Mouse (Mus musculus) monocyte, adult 5-6 weeks (primary cell): ENCODE data around the gene Accs. TPM values are rescaled to one million over a fixed set of nuclear protein-coding genes. Genes with fewer than 3 reads are reported as not detected.

Experiments used
- ATAC-seq: fragments of 153-309, 156-312 bp; replicated peaks from 2 replicates; pipeline ENCODE4 v1.8.0; 2017; ENCODE audit warnings: mild to moderate bottlenecking; ENCODE audit not compliant: low TSS enrichment, insufficient number of reproducible peaks, severe bottlenecking, poor library complexity, low FRiP score
- total RNA-seq: library from RNA; stranded (forward); fragments of 200-1000, 200-491, 200-594 nt; gene quantifications from 3 replicates; pipeline ENCODE4 v1.2.3, GENCODE M21; 2017

The Accs gene
- total RNA-seq, 1 experiment from 2014 or later: 17.9 TPM

GRCm38 (mm10) chr2:93868566-93868965 lies 18.8 kb upstream of the Accs start:
- no peak for ATAC-seq

DNA sequence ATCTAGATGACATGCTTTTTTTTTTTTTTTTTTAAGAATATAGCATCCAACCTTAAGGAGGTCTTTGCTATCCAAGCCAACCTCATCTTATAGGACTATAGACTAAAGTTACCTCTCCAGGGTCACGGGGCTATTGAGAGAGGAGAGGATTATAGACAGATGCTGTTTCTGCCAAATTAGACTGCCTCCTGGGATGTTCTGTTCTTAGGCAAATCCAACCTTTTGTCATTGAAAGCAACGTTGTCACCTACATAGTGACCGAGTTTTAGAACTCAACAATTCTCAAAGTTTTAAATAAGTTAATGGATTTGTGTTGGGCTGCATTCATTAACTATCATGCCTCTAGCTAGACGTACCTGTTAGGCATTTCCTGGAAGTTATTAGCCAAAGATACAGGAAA lies 13.5 kb upstream of the Accs start:
- no peak for ATAC-seq

GRCm38 (mm10) chr2:93858845-93859244 lies 9.1 kb upstream of the Accs start:
- no peak for ATAC-seq

GRCm38 (mm10) chr2:93851303-93851702 lies 1.6 kb upstream of the Accs start:
- no peak for ATAC-seq

DNA sequence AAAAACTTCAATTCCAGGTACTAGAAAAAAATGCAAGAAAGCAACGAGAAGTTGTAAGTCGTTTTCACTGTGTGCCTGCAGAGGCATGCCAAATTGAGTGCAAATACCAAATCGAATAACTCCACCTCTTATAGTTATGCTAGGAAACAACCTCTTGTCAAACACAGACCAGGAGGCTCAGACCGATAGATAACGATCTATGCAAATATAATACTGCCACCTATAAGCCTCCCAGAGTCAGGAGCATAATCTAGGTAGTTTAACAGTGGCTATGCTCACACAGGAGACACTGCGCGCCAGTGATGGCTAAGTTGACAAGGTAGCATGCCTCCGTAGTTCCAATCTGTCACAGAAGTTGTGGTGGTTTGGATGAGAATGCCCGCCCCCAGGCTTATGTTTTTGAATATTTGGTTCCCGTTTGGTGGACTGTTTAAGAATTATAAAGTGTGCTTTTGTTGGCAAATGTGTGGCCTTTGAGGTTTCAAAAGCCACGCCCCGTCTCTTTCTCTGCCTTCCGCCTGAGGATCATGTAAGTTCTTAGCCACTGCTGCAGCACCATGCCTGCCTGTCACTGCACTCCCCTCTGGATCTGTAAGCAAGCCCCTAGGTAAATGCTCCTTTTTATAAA lies 688 bp upstream of the Accs start:
- ATAC-seq: peak; percentile 37; the same call in 1 of the 2 replicates

- no peak for ATAC-seq
These were observed 8.4 kb downstream of the Accs start for GRCm38 (mm10) chr2:93841349-93841748.

DNA sequence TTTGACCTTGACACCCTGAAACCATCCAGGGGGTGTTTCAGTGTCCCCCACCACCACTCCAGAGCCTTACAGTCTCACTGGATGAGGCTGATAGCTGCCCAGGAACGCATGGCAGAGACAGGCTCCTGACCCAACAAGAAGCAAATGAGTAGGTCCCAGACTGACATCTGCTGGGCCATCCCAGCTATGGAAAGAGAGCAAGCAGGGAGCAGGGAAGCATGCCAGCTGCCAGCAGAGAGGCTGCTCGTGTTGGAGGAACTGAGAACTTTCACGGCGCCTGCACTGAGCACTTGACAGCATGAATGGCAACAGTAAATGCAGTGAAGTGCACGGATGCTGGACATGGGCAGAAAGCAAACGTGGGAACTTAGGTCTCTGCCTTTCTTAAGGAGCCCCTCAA lies 9.6 kb downstream of the Accs start:
- ATAC-seq: no peak

GRCm38 (mm10) chr2:93838931-93839330 lies 10.8 kb downstream of the Accs start:
- ATAC-seq: no peak

DNA sequence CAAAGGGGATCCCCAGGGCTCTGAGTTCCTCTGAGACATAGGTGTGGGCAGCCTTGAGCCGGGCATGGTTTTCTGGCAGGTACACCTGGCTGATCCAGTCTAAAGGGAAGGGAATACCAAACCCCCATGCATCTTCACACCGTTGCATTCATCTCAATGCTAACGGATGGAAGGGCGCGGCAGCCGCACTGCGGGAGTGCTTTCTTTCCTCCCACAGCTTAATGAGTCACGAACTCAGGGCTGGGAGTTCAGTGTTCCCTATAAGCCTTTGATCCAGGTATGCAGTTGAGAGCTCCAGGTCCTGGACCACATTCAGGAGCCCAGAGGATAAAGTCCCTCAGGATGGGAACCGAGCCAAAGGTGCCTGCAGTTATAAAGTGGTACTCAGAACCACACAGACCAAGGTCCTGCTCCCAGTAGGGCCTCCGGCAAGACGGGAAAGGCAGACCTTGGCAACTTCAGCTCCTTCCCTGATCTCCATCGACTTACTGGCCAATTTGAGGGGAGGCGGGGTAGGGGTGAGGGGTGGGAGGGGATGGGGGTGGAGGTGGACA lies 13.4 kb downstream of the Accs start:
- no peak for ATAC-seq

GRCm38 (mm10) chr2:93835596-93835995 lies 14.1 kb downstream of the Accs start:
- ATAC-seq: no peak

DNA sequence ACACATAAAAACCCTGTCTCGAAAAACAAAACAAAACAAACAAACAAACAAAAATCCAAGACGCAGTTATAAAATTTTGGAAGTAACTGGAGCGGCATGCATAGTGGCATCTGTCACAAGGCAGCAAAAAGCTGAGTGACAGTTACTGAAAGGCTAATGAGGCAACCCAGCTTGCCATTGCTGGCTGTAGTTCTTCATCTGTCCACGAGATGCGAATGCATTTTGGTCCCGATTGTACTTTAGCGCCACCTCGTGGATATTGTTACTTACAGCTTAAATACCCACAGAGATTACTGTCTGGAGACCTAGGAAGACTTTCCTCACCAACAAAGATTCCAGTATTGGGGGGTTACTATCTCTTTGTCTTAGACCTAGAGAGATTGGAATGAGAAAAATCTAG lies 26.2 kb downstream of the Accs start:
- peak; percentile 94 for ATAC-seq

DNA sequence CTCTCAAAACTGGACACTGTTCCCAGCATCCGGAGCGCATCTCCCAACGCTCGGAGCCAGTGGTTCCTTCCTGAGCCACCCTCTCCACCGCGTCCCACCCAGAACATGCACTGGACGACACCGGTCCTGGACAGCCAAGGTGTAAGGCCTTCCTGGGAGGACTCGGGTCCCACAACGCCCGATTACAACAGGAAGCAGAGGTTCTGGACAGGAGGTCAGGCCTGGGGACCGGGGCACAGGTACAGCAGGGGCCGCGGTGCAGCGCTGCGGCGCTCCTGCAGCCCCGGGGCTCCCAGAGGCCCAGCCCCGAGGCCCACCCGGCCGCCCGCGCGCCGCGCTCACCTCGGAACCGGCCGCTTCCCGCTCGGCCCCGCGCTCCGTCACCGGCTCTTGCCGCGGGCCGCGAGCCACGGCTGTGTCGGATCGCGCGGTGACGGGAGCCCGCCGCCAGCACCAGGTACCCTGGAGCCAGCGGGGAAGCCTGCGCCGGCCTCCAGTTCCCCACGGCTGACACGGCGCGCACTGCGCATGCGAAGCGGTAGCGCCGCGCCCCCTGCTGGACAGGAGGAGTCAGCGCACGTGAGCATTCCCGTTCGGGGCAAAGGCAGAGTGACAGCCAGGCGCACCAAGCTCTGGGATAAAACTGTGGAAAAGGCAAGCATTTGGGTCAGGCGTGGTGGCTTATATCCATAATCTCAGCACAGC lies 27.5 kb downstream of the Accs start, which contains the start of gene Ext2:
Gene Ext2, minus strand, starts transcription at position 524 of the 705 bp plus-strand sequence.
- peak; percentile 81 for ATAC-seq

DNA sequence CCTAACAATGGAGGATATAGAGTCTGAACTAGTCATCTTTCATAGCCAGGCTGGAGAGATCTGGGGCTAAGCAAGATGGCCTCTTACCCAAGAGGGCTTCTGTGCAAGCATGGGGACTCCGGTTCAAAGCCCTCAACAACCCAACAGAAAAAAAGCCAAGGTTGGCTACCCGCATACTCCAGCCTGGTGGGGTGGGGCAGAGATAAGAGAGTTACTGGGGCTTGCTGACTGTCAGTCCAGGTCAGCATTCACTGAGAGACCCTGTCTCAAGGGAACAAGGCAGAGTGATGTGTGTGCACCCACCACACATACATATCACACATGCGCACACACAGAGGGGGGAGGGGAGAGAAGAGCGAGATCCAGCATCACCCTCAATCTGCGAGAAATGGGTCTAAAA lies 32.0 kb downstream of the Accs start:
- no peak for ATAC-seq

DNA sequence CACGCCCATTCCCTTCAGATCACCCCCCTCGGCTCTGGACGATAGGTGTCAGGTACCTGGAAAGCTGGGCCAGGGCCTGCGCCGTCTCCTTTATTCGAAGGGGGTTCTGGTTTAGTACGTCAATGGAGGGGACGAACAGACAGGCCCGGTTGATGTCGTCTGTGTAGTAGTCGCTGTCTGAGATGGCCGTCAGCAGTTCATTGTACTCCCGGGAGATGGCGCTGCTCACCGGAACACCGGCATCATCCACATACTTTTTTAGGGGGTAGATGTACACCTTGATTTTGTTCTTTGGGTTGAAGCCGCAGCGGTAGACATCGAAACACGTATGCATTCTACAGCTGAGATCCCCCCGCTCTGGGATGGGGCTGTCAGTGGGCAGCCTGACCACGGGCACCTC lies 36.4 kb downstream of the Accs start:
- ATAC-seq: no peak

DNA sequence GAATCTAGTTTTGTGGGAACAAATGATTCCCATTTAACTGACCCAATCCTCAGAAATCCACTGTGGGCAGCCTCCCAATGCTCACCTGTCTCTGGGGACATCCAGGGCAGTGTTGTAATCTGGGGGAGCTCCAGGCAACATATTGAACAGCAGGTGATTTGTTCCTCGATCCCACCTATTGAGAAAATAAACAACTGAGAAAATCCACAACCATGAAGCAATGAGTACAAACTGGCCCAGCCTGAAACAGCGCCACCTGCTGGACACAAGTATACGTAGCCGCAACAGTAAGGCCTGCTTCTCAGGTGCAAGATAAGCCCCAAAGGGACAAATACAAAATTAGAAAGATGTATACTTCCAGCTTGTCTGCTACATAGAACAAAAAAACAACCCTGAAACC lies 37.9 kb downstream of the Accs start:
- ATAC-seq: 0 out of 2 replicates have a peak, but pooled peaks have one; percentile 65

- ATAC-seq: no peak
These were observed 39.8 kb downstream of the Accs start for GRCm38 (mm10) chr2:93809931-93810330.

DNA sequence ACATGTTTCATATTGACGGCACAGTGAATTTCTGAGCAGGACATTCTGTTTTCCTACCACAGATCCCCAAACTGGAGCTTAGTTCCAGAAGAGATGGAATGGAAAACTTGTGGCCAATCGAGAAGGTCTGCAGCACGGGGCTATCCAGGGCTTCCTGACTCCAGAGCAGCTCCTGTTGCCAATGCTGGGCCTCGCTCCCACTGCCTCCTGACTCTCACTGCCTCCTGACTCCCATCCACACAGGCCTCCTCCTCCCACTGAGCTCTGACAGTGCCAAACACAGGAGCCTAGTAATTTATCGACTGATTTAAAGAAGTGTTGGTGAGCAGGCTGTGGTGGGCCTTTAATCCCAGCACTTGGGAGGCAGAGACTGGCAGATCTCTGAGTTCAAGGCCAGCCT lies 41.7 kb downstream of the Accs start:
- ATAC-seq: no peak

- ATAC-seq: no peak
These were observed 42.3 kb downstream of the Accs start for GRCm38 (mm10) chr2:93807440-93807839.

- ATAC-seq: no peak
These were observed 43.1 kb downstream of the Accs start for GRCm38 (mm10) chr2:93806487-93807201.
